Mouse (Mus musculus) right cerebral cortex, postnatal 10 days (tissue): Measurements from ENCODE around the gene Nmb.
"Not testable (repeated sequence)": the region's sequence is repeated elsewhere in the genome, so short reads cannot be mapped to it uniquely, and the experiment has no call there.

ENCODE experiments used
- DNase-seq, 2 experiments: peaks; one replicate each; pipeline ENCODE4 v3.0.0; 2021; ENCODE audit warnings: low spot score in 2 of 2

Nmb gene

GRCm38 (mm10) chr7:80904921-80905515 lies at the start of gene Nmb:
Gene Nmb, minus strand, starts transcription at chr7:80905076.
- DNase-seq, result peak; percentile 79

- DNase-seq, result no peak
These were observed 49.4 kb upstream of the Nmb start for GRCm38 (mm10) chr7:80954251-80954650.

GRCm38 (mm10) chr7:80952140-80952539 lies 47.3 kb upstream of the Nmb start:
- DNase-seq, result no peak

GRCm38 (mm10) chr7:80951461-80951860 lies 46.6 kb upstream of the Nmb start:
- DNase-seq, result no peak

- DNase-seq, result peak; percentile 96 to 97
These were observed 42.8 kb upstream of the Nmb start, which contains the start of gene Sec11a for GRCm38 (mm10) chr7:80947445-80948350. Gene Sec11a, minus strand, starts transcription at chr7:80947780.

- no peak for DNase-seq
These were observed 34.9 kb upstream of the Nmb start for GRCm38 (mm10) chr7:80939808-80940207.

- DNase-seq, result not testable (repeated sequence)
These were observed 32.4 kb upstream of the Nmb start for GRCm38 (mm10) chr7:80937304-80937666.

- DNase-seq, result not testable (repeated sequence)
These were observed 31.9 kb upstream of the Nmb start for GRCm38 (mm10) chr7:80936617-80937303.

GRCm38 (mm10) chr7:80935834-80936233 lies 31.0 kb upstream of the Nmb start:
- DNase-seq, result no peak

- DNase-seq, result no peak
These were observed 27.9 kb upstream of the Nmb start for GRCm38 (mm10) chr7:80932777-80933176.

GRCm38 (mm10) chr7:80931618-80932207 lies 26.8 kb upstream of the Nmb start:
- peak in 1 of 2 experiments; percentile 32 for DNase-seq

- DNase-seq, result no peak
These were observed 18.3 kb upstream of the Nmb start for GRCm38 (mm10) chr7:80923165-80923564.

- no peak for DNase-seq
These were observed 14.8 kb upstream of the Nmb start for GRCm38 (mm10) chr7:80919647-80920008.

GRCm38 (mm10) chr7:80918982-80919646 lies 14.2 kb upstream of the Nmb start:
- DNase-seq, result no peak

- DNase-seq, result no peak
These were observed 13.1 kb upstream of the Nmb start for GRCm38 (mm10) chr7:80917916-80918465.

GRCm38 (mm10) chr7:80912496-80912895 lies 7.6 kb upstream of the Nmb start:
- DNase-seq, result no peak

GRCm38 (mm10) chr7:80911053-80911452 lies 6.2 kb upstream of the Nmb start:
- no peak for DNase-seq

- DNase-seq, result no peak
These were observed 1.1 kb downstream of the Nmb start for GRCm38 (mm10) chr7:80903625-80904422.

- DNase-seq, result no peak
These were observed 3.2 kb downstream of the Nmb start for GRCm38 (mm10) chr7:80901541-80902274.
